Mouse (Mus musculus) embryo, embryonic 10 days (tissue): Measurements from ENCODE around the gene D8Ertd738e.

ENCODE experiments used
- DNase-seq: peaks from one replicate; pipeline ENCODE4 v3.0.0-alpha.2; 2015; ENCODE audit warnings: low spot score

D8Ertd738e gene

DNA sequence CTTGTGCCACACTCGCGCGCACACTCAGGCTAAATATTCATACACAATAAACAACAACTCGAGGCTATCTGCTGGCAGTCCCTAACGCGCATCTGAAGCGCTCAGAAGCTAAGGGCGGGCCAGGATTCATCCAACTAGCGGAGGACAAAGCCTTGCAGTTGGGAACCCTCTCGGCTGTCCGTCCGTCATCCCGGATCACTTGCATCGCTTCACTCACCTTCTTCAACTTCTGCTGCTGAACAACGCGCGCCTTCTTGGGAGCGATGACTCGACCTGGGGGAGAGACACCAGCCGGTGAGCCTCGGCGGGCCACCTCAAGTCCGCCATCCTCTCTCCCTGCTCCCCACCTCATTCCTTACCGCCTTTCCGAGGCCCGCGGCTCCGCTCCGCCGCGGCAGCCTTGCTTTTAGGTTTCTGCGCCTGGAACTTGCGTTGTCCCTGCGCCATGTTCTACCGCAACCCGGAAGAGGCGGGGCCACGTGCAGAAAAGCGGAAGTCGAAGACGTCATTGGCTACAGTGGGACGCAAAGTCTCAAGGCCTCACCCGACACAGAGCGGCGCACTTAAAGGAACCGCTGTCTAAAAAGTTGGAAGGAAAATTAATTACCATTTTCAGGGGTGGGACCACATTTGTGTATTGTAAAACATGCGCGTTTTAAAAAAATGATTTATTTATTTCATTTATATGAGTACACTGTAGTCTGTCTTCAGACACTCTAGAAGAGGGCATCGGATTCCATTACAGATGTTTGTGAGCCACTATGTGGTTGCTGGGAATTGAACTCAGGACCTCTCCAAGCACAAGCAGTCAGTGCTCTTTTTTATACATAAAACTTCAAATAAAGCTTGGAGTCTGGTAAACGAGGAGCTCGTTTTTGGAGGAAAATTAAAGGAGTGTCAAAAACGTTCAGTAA lies at the start of gene D8Ertd738e:
D8Ertd738e (minus strand) TSS at position 463 of the 914 bp plus-strand sequence.
- DNase-seq: peak; percentile 98

DNA sequence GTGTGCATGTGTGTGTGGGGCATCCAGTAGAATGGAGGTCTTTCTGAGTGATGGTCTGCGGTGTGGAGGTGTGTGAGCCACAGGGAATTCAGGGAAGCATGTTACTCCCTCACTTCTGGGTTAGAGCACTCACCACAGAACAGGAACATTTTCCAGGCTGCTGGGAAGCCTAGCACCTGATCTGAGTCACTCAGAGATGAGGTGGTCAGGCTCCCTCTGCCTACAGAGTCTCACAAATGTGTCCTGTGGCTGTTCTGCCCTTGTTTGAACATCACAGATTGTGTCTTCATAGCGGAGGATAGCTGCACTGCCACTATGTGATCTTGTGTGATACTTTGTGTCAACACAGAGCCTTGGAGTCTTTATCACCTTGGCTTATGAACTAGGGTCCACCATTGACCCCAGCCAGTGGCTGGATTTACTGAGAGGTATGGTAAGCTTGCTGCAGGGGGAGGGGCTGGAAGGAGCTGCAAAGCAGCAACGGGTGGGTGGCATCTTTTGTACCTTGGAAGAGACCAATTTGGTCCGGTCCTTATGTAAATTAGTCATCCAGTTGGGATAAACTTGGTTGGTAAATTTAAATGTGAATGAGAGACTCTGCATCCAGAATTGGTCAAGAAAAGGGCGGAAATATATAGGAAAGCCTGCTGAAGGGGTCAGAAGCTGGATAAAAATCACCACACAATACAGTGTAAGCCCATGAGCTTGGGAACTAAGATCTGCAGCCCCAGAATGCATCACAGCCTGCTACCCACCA lies 47.7 kb upstream of the D8Ertd738e start:
- DNase-seq: no peak

DNA sequence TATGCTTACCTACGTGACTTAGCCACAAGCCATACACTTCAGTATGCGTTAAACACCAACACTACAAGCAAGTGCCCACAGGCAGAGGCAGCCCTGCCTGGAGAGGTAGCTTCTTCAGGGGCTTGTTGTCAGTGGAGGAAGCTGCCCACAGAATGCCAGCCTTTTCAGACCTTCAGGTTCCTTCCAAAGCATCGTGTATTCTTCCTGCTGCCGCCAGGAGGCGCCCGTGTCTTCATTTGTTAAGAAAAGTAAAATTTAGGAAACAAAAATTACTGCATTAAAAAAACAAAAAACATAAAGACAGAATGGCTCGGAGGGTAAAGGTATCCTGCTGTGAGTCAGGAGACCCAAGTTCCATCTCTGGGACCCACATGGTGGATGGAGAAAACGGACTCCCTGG lies 42.2 kb upstream of the D8Ertd738e start:
- peak; percentile 54 for DNase-seq

DNA sequence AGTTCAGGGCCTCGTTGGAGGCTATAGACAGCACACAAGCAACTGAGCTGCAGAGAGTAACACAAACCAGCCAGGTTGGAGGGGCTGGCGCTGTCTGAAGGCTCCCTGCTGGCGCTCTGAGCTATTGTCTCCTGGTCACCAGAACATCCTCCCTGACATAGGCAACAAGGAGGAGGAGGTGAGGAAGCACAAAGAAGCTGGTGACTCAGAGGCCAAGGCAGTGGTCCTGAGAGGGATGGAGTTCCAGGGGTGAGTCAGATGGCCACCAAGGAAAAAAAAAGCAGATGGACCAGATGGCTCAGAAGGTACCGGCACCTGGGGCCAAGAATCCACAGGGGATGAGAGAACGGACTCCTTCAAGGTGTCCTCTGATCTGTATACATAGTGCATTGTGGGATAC lies 41.6 kb upstream of the D8Ertd738e start:
- DNase-seq: no peak

DNA sequence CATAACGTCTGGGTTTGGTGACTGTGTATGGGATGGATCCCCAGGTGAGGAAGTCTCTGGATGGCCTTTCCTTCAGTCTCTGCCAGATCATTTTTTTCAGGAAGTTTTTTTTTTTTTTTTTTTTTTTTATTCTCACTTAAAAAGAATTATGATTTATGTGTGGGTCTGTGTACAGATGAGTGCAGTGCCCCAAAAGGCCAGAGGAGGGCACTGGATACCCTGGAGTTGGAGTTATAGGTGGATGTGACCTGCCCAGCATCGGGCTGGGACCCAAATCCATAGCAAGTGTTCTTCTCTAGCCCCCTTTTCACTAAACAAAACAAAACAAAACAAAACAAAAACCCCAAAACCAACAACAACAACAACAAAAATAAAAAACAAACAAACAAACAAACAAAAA lies 39.4 kb upstream of the D8Ertd738e start:
- DNase-seq: peak; percentile 41

DNA sequence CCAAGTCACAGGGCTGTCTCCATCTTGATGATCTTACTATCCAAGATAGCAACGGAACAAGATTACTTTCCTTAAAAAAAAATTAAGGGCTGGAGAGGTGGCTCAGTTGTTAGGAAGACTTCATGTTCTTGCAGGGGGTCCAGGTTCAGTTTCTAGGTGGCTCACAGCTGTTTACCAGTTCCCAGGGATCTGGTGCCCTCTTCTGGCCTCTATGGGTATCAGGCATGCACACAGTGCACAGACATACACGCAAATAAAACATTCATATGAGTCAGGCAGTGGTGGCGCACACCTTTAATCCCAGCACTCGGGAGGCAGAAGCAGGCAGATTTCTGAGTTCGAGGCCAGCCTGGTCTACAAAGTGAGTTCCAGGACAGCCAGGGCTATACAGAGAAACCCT lies 36.1 kb upstream of the D8Ertd738e start:
- DNase-seq: peak; percentile 58

DNA sequence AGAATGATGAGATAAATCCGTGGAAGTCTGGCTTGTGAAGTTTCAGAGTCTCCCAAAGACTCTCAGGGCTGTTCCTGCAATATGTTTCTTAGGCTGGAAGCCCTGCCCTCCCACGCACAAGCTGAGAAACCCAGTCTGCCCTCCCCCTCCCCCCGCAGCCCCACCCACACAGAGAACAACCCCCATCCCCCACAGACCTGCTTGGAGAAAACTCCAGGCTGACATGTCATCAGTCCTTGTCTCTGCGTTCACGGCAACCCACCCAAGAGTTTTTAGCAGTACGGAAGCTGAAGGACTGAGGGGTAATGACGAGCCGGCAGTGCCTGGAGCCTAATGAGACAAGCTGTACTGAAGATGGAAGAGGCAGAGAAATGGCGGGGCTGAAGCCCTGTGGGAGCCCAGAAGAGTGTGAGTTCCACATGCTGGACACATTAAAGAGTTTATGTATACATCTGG lies 35.1 kb upstream of the D8Ertd738e start:
- peak; percentile 64 for DNase-seq

DNA sequence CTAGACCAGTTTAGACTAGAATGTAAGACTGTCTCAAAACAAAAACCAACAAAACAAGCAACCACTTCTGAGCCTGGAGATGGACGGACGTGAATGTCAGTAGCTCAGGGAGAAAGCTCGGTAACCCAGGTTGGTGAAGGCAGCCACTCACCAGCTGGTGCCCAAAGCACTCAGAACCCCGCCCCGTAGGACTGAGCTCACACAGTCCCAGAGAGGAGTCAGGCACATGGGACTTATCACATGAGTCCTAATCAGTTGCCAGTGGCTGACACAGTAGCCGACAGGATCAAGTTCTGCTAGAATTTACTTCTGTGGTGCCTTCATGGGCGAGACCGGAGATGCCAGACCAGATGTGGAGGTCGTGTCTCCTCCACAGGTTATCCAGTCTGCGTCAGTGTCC lies 31.3 kb upstream of the D8Ertd738e start:
- no peak for DNase-seq

DNA sequence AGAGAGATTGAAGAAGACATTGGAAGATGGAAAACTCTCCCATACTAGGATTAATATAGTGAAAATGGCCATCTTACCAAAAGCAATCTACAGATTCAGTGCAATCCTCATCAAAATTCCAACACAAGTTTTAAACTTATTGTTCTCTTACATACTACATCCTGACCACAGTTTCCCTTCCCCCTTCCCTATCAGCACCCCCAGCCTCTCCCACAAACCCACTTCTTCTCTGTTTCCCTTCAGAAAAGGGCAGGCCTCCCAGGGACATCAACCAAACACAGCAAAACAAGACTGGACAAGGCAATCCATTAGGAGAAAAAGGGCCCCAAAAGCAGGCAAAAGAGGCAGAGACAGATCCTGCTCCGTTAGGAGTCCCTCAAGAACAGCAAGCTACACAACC lies 26.9 kb upstream of the D8Ertd738e start:
- no peak for DNase-seq

DNA sequence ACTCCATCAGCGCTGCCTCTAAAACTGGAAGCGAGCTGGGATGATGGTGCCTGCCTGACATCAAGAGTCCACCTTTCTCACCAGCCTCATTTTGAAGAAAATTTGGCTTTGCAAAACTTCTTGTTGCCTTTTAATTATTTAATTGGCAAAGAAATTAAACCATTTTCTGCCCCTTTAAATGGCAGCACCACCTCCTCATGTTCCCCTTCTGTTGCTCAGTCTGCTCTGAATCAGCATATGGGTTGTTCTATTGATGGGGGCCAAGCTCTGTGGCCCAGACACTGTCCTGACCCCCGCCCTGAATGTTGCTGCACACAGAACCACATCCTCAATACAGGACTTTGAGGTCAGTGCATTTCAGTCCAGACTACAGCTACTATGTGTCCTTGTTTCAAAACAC lies 24.4 kb upstream of the D8Ertd738e start:
- no peak for DNase-seq

DNA sequence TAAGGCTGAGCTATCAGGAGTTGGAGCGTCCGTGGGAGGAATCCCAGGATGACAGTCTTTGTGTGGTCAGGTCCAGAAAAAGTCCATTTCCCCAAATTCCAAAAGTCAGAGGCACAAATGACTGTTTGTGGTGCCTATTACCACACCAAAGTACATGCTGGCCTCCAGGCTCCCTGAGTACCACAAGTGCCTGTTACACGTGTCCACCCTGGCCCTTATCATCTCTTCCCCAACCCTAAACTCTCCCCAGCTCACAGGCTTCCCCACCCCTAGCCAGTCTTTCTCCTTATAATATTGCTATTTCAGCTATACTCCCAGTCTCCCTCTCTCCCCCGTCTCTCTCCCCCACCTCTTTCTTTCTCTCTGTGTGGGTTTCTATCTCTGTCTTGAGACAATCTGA lies 22.8 kb upstream of the D8Ertd738e start:
- DNase-seq: no peak

DNA sequence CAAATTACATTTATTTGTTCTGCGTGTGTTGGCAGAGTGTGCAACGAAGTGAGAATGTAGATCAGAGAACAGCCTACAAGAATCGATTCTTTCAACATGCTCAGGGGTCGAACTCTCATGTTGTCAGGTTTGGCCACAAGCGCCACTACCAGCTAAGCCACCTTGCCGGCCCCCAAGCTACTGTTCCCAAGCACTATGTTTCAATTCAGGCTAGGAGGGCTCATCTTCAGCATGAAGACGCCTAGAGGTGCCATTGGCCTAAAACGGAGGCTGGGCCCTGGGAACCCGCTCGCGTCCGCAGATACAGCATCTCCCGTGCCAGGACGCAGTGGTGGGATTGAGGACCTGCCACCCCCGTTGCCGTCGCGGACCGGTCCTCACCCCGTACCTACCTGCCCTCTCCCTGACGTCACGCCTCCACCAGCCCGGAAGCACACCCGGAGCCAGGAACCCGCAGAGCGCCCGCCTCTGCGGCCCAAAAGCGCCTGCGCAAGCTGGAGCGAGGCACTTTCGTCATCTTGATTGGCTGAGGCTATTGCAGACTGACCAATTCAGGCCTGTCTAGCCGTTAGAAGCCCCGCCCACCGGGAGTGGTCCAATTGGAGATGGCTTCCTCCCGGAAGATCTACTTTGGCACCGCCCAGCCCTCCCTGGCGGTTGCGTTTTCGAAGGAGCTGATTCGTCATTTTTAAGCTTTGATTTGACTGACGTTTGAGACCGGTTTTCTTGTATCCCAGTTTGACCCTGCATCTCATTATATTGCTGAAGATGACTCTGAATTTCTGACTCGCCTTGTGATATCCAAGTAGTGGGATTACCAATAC lies 20.6 kb upstream of the D8Ertd738e start, which contains the start of gene Ccdc130:
Ccdc130 (minus strand) TSS at position 431 of the 824 bp plus-strand sequence.
- peak; percentile 99 for DNase-seq

DNA sequence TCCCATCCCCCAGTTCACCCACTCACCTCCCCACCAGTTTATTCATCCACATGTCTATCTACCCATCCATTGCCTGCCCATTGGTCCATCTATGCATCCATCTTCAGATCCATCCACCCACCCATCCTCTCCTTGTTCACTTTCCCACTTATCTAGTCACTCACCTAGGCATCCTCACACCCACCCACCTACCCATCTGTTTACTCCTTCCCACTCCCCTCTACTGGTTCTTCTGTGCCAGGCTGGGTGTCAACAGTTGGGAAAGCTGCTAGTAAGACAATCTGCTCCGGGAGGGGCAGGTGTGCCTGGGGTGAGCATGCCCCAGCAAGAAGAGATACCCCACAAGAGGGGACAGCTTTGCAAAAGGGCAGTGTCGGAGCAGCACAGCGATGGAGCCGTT lies 11.6 kb upstream of the D8Ertd738e start:
- DNase-seq: no peak

DNA sequence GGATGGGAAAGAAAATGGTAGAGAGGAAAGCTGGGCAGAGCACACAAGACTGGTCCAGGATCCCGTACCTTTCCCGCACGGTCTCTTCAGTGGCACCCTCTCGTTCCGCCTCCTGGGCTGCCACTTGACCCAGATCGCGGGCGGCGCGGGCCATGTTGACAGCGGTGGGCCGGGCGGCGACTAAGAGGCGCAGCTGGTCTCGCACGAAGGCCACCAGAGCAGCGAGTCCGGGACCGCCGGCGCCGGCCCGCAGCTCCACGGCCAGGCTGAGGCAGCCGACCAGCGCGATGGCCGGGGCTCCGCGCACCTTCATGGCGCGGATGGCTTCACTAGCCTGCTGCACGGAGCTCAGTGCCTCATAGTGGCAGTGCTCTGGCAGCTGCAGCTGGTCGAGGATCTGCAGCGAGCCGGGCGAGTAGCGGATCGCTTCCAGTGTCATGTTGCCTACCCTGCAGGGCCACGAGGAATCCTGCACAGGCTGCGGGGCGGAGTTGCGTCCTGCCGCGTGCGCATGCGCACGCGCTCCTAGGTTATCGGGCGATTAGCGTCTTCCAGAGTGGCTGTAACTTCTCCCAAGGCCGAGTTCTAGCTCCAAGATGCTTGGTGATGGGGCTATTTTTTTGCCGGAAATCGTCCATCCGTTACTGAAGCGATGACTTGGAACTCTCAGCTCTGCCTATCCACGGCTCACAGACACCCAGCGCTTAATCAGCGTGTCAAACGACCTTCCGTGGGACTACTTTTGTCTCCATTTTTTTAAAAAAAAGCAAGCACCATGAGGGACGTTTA lies 7.5 kb upstream of the D8Ertd738e start, which contains the start of gene Mri1:
Mri1 (minus strand) TSS at position 505 of the 789 bp plus-strand sequence.
- DNase-seq: peak; percentile 92

DNA sequence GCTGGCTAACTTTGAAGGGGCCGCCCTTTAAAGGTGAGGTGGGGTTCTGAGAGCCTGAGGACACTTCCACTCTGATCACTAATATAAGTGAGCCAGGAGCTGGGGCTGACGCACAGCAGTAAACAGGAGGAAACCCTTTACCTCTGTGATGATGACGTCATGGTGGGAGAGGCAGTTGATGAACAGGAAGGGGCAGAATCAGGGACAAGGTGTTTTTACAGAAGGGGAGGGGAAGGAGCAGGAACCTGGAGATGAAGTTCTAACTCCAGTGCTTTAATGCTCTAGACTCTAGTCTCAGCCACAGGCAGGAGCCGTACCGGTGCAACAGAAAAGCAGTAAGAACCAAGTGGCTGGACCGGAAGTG lies 6.9 kb upstream of the D8Ertd738e start:
- DNase-seq: peak; percentile 65

DNA sequence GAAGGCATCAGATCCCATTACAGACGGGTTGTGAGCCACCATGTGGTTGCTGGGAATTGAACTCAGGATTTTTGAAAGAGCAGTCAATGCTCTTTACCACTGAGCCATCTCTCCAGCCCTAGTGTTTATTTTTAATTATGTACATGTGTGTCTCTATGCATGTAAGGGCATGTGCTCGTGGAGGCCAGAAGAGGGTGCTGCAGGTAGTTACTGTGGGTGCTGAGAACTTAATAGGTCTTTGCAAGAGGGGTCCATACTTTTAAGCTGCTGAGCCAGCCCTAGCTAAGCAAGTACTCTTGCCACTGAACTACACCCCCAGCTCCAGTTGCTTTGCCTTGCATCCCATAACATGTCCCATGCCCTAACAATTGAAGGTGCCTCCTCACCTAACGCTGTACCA lies 6.3 kb upstream of the D8Ertd738e start:
- DNase-seq: no peak

DNA sequence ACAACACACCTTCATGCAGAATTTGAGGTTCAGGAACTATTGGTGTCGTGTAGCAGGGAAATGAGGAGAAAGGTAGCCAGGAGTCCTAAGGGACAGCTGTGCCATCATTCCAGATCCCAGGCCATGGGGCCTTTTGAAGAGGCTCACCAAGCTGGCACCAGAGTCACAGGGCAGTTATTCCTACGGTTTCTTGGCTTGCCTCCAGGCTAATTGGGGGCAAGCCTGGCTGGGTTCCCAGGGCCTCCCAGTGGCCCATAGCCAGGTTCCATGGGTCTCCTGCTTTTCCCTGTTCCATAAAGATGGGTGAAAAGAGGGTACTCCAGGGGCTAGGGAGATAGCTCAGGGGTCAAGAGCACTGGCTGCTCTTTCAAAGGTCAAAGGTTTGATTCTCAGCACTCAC lies 7.7 kb downstream of the D8Ertd738e start:
- no peak for DNase-seq

DNA sequence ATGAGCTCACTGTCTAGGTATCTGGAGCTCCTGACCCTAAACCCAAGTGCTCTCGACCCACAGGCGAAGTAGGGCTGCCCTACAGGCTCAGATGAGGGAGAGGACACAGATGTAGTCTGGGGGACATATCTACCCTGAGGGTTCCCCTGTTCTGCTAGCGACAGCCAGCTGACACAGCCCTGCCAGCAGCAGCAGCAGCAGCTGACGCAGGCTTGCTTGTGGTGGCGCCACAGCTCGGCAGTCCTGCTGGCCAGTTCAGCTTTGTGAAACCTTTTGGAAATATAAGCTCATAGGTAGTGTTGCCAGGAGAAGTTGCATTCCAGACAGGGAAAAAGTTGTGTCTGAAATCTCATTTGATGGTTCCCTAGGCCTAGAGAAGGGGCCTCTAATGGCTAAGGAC lies 8.4 kb downstream of the D8Ertd738e start:
- DNase-seq: no peak

DNA sequence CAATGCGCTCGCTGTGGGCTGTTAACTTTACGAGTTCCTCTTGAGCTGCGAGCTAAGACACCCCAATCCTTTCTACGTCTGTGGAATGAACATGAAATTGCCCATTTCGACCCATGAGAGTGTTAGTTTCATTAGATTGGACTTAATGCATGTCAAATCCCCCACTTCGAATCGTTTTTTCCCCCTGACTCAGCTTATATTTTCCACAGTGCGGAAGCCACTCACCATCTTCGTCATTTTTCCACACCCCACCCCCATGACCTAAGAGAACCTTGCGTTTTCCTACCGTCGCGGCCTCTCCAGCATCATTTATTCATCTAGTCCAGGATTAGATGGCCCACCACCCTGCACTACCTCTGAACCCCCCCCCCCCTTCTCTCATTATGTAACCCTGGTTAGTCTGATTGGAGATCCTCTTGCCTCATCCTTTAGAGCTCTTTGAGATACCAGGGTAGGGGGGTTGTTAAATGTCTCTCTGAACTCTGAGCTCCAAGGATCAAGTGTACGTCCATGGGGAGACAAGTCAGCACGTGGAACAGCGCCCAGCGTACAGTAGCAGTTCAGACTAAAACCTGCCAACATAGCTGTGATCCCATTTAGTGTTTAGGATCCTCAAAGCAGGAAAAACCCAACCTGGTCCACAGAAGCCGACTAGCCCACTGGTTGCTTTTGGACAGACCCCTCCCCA lies 11.8 kb downstream of the D8Ertd738e start:
- DNase-seq: no peak

DNA sequence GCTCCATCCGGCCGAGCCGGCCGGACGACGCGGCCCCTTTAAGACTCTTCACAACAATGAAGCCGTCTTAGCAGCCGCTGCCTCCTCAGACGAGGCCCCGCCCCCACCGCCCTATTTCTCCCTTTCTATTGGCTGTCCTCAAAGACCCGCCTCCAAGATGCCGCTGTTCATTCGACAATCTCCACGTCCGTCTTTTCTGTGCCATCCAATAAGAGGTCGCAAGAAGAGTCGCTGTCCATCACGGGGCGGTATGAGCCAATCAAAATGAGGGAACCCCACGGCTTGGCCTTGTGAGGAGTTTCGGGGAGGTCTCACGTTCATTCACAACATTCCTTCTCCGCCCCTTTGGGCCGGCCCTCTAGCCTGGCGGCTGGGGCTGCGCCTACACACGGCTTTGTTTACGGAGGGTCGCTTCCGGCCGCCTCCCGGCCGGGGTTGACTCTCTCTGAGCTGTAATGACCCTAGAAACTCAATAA lies 12.5 kb downstream of the D8Ertd738e start, which contains the start of gene Zswim4:
Zswim4 (minus strand) TSS at position 58 of the 476 bp plus-strand sequence.
- peak; percentile 99 for DNase-seq
